Mouse (Mus musculus) embryo, embryonic 11 days (tissue): ENCODE results near the gene Zscan4-ps2.
"Not testable (repeated sequence)": the region's sequence is repeated elsewhere in the genome, so short reads cannot be mapped to it uniquely, and the experiment has no call there.

ENCODE experiments used
- DNase-seq: peaks from one replicate; pipeline ENCODE4 v3.0.0-alpha.2; 2015

Zscan4-ps2 gene

DNA sequence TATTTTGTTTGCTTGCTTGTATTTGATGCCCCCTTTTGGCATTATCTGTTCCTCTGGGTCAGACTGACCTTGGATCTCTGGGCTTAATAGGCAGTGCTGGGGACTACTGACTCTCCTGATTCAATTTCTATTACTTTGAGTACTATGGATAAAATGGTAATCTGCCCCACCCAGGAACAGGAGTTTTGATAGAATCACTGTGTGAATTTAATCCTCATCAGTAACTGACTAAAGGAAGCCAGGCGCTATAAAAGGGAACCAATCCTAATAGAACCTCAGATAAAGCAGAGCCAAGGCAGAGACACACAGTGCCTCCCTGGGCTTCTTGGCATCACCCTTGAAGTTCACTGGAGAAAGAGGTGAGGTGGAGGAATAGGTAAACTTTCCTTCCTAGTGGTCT lies at the start of gene Zscan4-ps2:
Gene Zscan4-ps2, plus strand, starts transcription at position 301 of the 400 bp plus-strand sequence.
- not testable (repeated sequence) for DNase-seq
